Mouse (Mus musculus): ENCODE measurements around the gene Fgr.
A peak's percentile ranks its signal among the peaks of the same experiment; 100 is the strongest.

- TF ChIP-seq CTCF (IDR thresholded peaks at IDR 0.05; ENCODE audit: borderline replicate concordance, control insufficient read depth, extremely low read depth, insufficient read depth, low read length, poor library complexity) (no peak), POLR2A (IDR thresholded peaks at IDR 0.05; ENCODE audit: control insufficient read depth, extremely low read depth, insufficient read depth, low read length, poor library complexity) (peak; percentile 29; the same call in 1 of the 2 replicates)
These were observed at the start of gene Fgr for GRCm38 (mm10) chr4:132973814-132974398.

All from thymus, adult 2 months (tissue).